Mouse (Mus musculus): ENCODE results near the gene Herc3. TPM values are rescaled to one million over a fixed set of nuclear protein-coding genes. Genes with fewer than 3 reads are reported as not detected.

Herc3 gene
- polyA plus RNA-seq, 1 experiment from 2014 or later = 18.5 TPM

DNA sequence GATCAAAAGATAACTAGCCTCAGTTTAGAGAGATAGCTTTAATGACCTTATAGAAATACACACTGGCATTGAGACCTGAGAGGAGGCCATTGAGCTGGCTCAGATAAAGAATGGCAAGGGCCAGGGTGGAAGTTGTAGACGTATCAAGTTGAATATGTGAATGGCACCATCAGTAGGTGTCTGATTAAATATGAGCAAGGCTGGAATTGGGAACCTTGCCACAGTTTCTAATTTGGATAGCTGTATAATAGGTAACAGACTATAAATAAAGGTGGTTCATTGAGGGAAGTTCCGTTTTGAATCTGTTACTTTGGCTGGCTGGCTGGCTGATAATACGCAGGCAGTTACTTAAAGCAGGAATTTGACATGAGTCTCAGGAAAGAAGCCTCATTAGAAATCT lies 65.4 kb downstream of the Herc3 start:
- Histone ChIP-seq H3K9ac (ENCODE audit: low read depth, low read length) (no peak overlapping the region), H3K4me2 (no peak overlapping the region), H3K36me3 (ENCODE audit: control insufficient read depth, insufficient read depth, low read length) (peaks cover 3% of the 10 kb centered on the region; the same call in 1 of the 2 replicates), H3K27ac (ENCODE audit: low read depth, low read length) (no peak overlapping the region), H3K9me3 (replicated peaks; ENCODE audit: control insufficient read depth, low read length) (no peaks in the 10 kb centered on the region), H3K4me1 (ENCODE audit: control insufficient read depth, insufficient read depth, low read length) (no peaks in the 10 kb centered on the region), H3K27me3 (ENCODE audit: control insufficient read depth, insufficient read depth, low read length) (no peaks in the 10 kb centered on the region), H3K4me3 (ENCODE audit: low read depth, low read length) (no peak overlapping the region)
- no peak for ATAC-seq (replicated peaks; ENCODE audit: insufficient number of reproducible peaks, low FRiP score, low TSS enrichment)
- WGBS (ENCODE audit: insufficient replicate concordance) = 72% methylated on average over 3 of the region's 3 CpGs

DNA sequence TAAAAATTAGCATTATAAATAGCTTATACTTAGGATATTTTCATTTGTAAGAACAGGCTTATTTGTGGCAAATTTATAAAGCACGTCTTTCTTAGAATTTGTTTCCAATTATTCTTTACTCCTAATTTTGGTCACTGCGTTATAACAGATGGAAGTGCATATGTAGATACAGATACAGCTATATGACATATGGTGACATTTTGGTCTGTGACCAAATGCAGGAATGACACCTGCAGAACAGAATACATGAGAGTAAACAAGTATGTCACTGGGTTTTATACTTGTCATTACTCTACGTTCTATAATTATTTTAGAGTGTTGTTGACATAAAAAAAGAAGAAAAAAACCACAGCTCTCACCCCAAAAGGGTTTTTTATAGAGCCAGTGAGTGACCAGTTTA lies 67.8 kb downstream of the Herc3 start:
- H3K27me3 ChIP-seq (ENCODE audit: control insufficient read depth, insufficient read depth, low read length) = no peaks in the 10 kb centered on the region
- ATAC-seq (replicated peaks; ENCODE audit: insufficient number of reproducible peaks, low FRiP score, low TSS enrichment) = no peak

DNA sequence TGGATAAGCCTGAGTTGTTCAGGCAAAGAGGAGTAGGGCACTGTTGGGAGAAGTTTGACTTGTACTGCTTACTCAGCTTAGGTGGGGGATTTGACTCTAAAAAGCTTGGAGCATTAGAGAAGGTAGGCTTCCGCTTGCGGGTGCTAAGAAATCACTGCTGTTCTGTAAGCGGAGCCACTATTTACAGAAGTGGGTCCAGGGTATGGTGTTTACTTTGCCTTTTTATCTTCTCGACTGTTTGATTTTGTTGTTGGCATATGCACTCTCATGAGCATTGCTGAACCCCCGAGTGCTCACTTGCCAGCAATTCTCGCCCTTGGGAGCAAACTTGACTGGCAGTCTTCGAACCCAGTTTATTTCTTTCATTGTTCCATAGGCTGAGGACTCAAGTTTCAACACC lies 69.3 kb downstream of the Herc3 start:
- WGBS (ENCODE audit: insufficient replicate concordance) = 88% methylated on average over 7 of the region's 7 CpGs
- H3K9me3 ChIP-seq (replicated peaks; ENCODE audit: control insufficient read depth, low read length) = no peaks in the 10 kb centered on the region
- no peak overlapping the region for H3K27ac ChIP-seq (ENCODE audit: low read depth, low read length)
- H3K27me3 ChIP-seq (ENCODE audit: control insufficient read depth, insufficient read depth, low read length) = no peaks in the 10 kb centered on the region
- no peak overlapping the region for H3K4me3 ChIP-seq (ENCODE audit: low read depth, low read length)
- H3K9ac ChIP-seq (ENCODE audit: low read depth, low read length) = no peak overlapping the region
- no peaks in the 10 kb centered on the region for H3K36me3 ChIP-seq (ENCODE audit: control insufficient read depth, insufficient read depth, low read length)
- H3K4me2 ChIP-seq = no peak overlapping the region
- no peak for ATAC-seq (replicated peaks; ENCODE audit: insufficient number of reproducible peaks, low FRiP score, low TSS enrichment)
- no peaks in the 10 kb centered on the region for H3K4me1 ChIP-seq (ENCODE audit: control insufficient read depth, insufficient read depth, low read length)

More for the DNA sequence above, 67.8 kb downstream of the Herc3 start:
- Histone ChIP-seq H3K4me2 (no peak overlapping the region), H3K9ac (ENCODE audit: low read depth, low read length) (no peak overlapping the region), H3K27ac (ENCODE audit: low read depth, low read length) (no peak overlapping the region), H3K4me1 (ENCODE audit: control insufficient read depth, insufficient read depth, low read length) (no peaks in the 10 kb centered on the region), H3K36me3 (ENCODE audit: control insufficient read depth, insufficient read depth, low read length) (0 out of 2 replicates have a peak, but pooled peaks cover under 1% of the 10 kb centered on the region), H3K9me3 (replicated peaks; ENCODE audit: control insufficient read depth, low read length) (no peaks in the 10 kb centered on the region), H3K4me3 (ENCODE audit: low read depth, low read length) (no peak overlapping the region)
- 86% methylated on average over 3 of the region's 3 CpGs for WGBS (ENCODE audit: insufficient replicate concordance)

DNA sequence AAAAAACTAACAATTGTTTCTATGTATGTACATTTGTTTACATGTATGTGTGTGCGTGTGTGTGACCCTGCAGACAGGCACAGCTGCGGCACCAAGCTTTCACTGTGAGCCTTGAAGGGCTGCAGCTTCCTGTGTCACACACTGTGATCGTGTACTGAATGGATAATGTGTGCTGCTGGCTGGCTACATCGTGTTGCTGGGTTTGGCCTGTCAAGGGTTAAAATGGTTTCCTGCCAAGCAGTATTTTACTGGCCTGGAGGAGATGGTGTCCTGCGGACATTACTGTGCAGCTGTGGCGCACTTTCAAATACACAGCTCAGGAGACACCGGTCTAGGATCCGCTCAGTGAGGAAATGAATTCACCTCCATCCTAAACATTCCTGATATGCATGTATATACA lies 71.9 kb downstream of the Herc3 start:
- Histone ChIP-seq H3K4me3 (ENCODE audit: low read depth, low read length) (no peak overlapping the region), H3K9ac (ENCODE audit: low read depth, low read length) (no peak overlapping the region), H3K4me2 (no peak overlapping the region), H3K27ac (ENCODE audit: low read depth, low read length) (no peak overlapping the region), H3K36me3 (ENCODE audit: control insufficient read depth, insufficient read depth, low read length) (peaks cover 10% of the 10 kb centered on the region; the same call in 1 of the 2 replicates), H3K27me3 (ENCODE audit: control insufficient read depth, insufficient read depth, low read length) (no peaks in the 10 kb centered on the region), H3K4me1 (ENCODE audit: control insufficient read depth, insufficient read depth, low read length) (no peaks in the 10 kb centered on the region), H3K9me3 (replicated peaks; ENCODE audit: control insufficient read depth, low read length) (peaks cover 12% of the 10 kb centered on the region)
- no peak for ATAC-seq (replicated peaks; ENCODE audit: insufficient number of reproducible peaks, low FRiP score, low TSS enrichment)
- 49% methylated on average over 8 of the region's 8 CpGs for WGBS (ENCODE audit: insufficient replicate concordance)

DNA sequence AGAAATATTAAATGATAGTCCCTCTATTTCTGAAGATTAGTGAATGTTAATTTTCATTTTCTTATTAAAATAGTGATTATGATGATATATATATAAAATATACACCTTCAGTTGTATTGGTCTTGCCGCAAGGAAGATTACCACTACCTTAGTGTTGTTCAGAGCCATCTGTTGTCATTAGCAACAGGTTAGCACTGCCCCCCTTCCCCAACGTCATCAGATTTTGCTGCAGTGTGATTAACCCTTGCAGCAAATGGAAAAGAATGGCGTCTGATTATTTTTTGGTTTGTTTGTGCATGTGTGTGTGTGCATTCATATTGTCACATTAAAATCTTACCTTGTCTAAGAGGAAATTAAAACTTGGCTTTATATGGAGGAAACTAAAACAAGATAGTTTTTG lies 73.3 kb downstream of the Herc3 start:
- H3K36me3 ChIP-seq (ENCODE audit: control insufficient read depth, insufficient read depth, low read length) = peaks cover 10% of the 10 kb centered on the region; the same call in 1 of the 2 replicates
- H3K4me2 ChIP-seq = no peak overlapping the region
- no peak overlapping the region for H3K27ac ChIP-seq (ENCODE audit: low read depth, low read length)
- no peaks in the 10 kb centered on the region for H3K4me1 ChIP-seq (ENCODE audit: control insufficient read depth, insufficient read depth, low read length)
- H3K27me3 ChIP-seq (ENCODE audit: control insufficient read depth, insufficient read depth, low read length) = no peaks in the 10 kb centered on the region
- H3K9ac ChIP-seq (ENCODE audit: low read depth, low read length) = no peak overlapping the region
- H3K9me3 ChIP-seq (replicated peaks; ENCODE audit: control insufficient read depth, low read length) = peaks cover 12% of the 10 kb centered on the region
- H3K4me3 ChIP-seq (ENCODE audit: low read depth, low read length) = no peak overlapping the region
- WGBS (ENCODE audit: insufficient replicate concordance) = 57% methylated on average over 3 of the region's 3 CpGs
- ATAC-seq (replicated peaks; ENCODE audit: insufficient number of reproducible peaks, low FRiP score, low TSS enrichment) = no peak

DNA sequence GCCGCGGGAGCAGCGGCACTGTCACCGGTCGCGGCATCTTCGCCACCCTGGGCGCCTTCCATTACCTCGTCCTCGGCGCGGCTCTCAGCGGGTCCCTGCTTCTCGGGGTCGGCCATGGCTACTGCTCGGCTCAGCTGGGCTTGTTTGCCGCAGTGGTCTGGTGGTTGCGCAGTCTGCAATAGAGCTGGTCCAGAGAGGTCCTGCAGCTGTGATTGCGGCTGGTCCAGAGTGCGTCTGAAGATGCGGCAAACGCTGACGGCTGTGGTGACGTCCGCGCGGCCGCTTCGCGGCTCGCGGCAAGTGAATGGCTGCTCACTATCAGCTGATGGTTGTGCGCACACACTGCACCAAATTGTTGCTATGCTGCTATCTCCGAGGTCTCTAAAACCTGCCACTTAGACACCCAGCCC lies 75.6 kb downstream of the Herc3 start, which contains the start of gene Nap1l5:
Gene Nap1l5, minus strand, starts transcription at position 225 of the 410 bp plus-strand sequence.
- H3K27ac ChIP-seq (ENCODE audit: low read depth, low read length) = no peak within 1 kb of the TSS

DNA sequence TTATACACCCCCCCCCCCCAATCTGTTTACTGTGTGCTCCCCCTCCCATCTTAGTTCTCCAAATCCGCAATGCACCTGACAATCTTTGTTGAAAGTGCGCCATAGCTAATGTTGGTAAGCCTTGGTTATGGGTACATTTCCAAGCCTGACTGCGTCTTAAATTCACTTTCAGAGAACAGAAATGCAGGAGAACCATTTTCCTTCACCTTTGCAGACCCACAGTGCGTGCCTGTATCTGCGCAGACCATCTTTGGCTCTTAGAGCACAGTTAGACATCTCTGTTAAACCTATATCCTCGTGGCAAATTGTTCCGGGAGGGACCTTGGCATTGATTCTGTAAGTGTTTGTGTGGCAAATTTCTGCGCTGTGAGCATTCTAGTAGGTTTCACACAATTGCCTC lies 76.1 kb downstream of the Herc3 start:
- Histone ChIP-seq H3K36me3 (ENCODE audit: control insufficient read depth, insufficient read depth, low read length) (peaks cover 10% of the 10 kb centered on the region; the same call in 1 of the 2 replicates), H3K4me1 (ENCODE audit: control insufficient read depth, insufficient read depth, low read length) (no peaks in the 10 kb centered on the region), H3K27me3 (ENCODE audit: control insufficient read depth, insufficient read depth, low read length) (no peaks in the 10 kb centered on the region), H3K9me3 (replicated peaks; ENCODE audit: control insufficient read depth, low read length) (peaks cover 12% of the 10 kb centered on the region), H3K4me3 (ENCODE audit: low read depth, low read length) (peak overlapping the region; percentile 45), H3K4me2 (peak overlapping the region; percentile 65), H3K9ac (ENCODE audit: low read depth, low read length) (no peak overlapping the region), H3K27ac (ENCODE audit: low read depth, low read length) (no peak overlapping the region)
- WGBS (ENCODE audit: insufficient replicate concordance) = 80% methylated on average over 8 of the region's 8 CpGs
- no peak for ATAC-seq (replicated peaks; ENCODE audit: insufficient number of reproducible peaks, low FRiP score, low TSS enrichment)

More for the DNA sequence above, 75.6 kb downstream of the Herc3 start, which contains the start of gene Nap1l5:
- Histone ChIP-seq H3K9ac (ENCODE audit: low read depth, low read length) (0 out of 2 replicates have a peak within 1 kb of the TSS, but pooled peaks have one; percentile 10), H3K4me2 (peak within 1 kb of the TSS; percentile 65), H3K4me1 (ENCODE audit: control insufficient read depth, insufficient read depth, low read length) (no peaks in the 10 kb centered on the region), H3K27me3 (ENCODE audit: control insufficient read depth, insufficient read depth, low read length) (no peaks in the 10 kb centered on the region), H3K9me3 (replicated peaks; ENCODE audit: control insufficient read depth, low read length) (peaks cover 12% of the 10 kb centered on the region), H3K4me3 (ENCODE audit: low read depth, low read length) (peak within 1 kb of the TSS; percentile 45), H3K36me3 (ENCODE audit: control insufficient read depth, insufficient read depth, low read length) (peaks cover 10% of the 10 kb centered on the region; the same call in 1 of the 2 replicates)
- 51% methylated on average over 34 of the region's 34 CpGs for WGBS (ENCODE audit: insufficient replicate concordance)
- peak; percentile 55; the same call in 1 of the 2 replicates for ATAC-seq (replicated peaks; ENCODE audit: insufficient number of reproducible peaks, low FRiP score, low TSS enrichment)

DNA sequence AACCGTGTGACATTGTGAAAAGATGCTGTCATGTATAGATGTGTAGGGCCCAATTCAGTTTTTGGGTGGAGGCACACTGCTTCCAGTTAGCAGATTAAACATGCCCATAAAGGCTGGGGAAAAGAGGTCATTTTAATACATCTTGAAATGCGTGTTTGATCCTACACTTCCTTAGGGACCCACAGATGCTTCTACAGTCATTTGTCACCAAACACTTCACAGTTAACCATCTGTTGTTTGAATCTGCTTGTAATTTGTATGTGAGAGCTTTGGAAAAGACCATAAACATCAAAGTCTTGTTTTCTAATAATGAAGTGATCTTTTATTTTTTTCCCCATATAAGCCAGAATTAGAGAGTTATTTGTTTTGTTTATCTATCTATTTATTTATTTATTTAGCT lies 76.5 kb downstream of the Herc3 start:
- Histone ChIP-seq H3K4me2 (no peak overlapping the region), H3K9me3 (replicated peaks; ENCODE audit: control insufficient read depth, low read length) (peaks cover 12% of the 10 kb centered on the region), H3K4me1 (ENCODE audit: control insufficient read depth, insufficient read depth, low read length) (no peaks in the 10 kb centered on the region), H3K9ac (ENCODE audit: low read depth, low read length) (no peak overlapping the region), H3K36me3 (ENCODE audit: control insufficient read depth, insufficient read depth, low read length) (peaks cover 10% of the 10 kb centered on the region; the same call in 1 of the 2 replicates), H3K4me3 (ENCODE audit: low read depth, low read length) (no peak overlapping the region), H3K27me3 (ENCODE audit: control insufficient read depth, insufficient read depth, low read length) (no peaks in the 10 kb centered on the region), H3K27ac (ENCODE audit: low read depth, low read length) (no peak overlapping the region)
- WGBS (ENCODE audit: insufficient replicate concordance) = 80% methylated on average over 2 of the region's 2 CpGs
- no peak for ATAC-seq (replicated peaks; ENCODE audit: insufficient number of reproducible peaks, low FRiP score, low TSS enrichment)

DNA sequence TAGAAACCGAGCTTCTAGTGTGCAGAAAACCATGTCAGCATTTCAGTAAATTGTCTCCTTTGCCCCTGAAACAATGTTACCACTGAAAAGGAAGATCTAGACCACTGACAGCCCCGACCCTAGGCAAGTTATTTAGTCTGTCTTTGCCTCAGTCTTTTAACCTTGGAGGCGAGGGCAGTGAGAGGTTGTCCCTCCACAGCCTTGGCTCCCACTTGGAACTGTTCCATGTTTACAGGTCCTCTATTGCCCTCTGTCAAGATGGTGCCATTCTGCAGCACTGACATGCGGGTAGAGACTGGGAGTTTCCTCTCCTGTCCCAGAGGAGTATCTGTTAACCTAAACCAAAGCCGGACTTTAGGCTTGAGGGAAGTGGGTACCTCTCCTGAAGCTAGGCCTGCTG lies 81.6 kb downstream of the Herc3 start:
- 67% methylated on average over 5 of the region's 5 CpGs for WGBS (ENCODE audit: insufficient replicate concordance)
- Histone ChIP-seq H3K9me3 (replicated peaks; ENCODE audit: control insufficient read depth, low read length) (no peaks in the 10 kb centered on the region), H3K4me2 (no peak overlapping the region)

More for the DNA sequence above, 81.6 kb downstream of the Herc3 start:
- no peak for ATAC-seq (replicated peaks; ENCODE audit: insufficient number of reproducible peaks, low FRiP score, low TSS enrichment)
- H3K4me3 ChIP-seq (ENCODE audit: low read depth, low read length) = no peak overlapping the region
- H3K36me3 ChIP-seq (ENCODE audit: control insufficient read depth, insufficient read depth, low read length) = no peaks in the 10 kb centered on the region
- H3K9ac ChIP-seq (ENCODE audit: low read depth, low read length) = no peak overlapping the region
- no peaks in the 10 kb centered on the region for H3K27me3 ChIP-seq (ENCODE audit: control insufficient read depth, insufficient read depth, low read length)
- H3K27ac ChIP-seq (ENCODE audit: low read depth, low read length) = no peak overlapping the region
- no peaks in the 10 kb centered on the region for H3K4me1 ChIP-seq (ENCODE audit: control insufficient read depth, insufficient read depth, low read length)
